Mouse (Mus musculus) cerebellum, postnatal 36 days (tissue): ENCODE data around the gene Selenon.
A peak's percentile ranks its signal among the peaks of the same experiment; 100 is the strongest.

Experiments
- DNase-seq, 2 experiments: peaks; one replicate each; pipeline ENCODE4 v3.0.0; 2021 to 2022; ENCODE audit warnings: mixed read lengths in 2 of 2

Selenon gene

DNA sequence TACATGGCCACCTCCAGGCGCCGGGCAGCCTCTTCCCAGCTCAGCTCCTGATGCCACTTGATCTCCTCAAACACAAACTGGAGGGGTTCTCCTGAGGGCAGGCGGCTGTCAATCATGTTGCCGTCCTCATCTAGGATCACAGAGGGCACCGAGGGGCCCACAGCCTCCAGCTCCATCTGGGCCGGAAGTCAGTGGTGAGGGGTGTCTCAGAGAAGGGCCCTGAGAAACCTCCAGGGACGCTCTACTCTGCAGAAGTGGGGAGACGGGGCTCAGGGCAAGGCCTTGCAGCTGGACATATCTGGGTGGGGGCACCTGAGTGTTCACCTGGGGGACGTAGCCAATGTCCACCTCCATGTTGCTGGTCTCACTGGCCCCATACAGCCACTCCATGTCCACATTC is 9.2 kb downstream of the Selenon start:
- DNase-seq, result no peak

DNA sequence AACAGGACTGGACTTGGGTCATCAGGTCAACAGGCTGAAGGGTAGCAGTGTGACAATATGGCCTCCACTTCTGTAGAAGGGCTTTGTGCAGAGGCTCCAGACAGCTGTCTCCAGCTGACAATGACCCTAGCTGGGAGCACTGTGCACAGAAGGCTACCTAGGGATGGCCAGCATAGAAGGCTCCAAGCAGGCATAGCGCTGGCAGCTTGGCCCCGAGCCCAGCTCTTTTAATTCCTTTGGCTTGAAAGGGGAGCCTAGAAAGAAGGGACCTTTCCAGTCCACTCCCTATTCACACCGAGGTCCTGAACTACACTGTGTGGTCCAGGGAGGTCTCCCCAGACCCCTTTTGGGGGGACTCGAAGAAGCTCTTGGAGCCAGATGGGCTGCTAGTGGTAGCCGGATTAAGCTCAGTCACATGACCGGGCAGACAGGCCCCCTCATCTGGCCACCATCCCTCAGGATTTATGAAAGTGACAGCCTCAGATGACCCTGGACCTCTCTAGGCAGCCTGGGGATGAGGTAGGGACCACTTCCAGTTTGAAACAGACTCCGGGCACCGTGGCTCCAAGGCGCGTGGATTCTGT is 12.9 kb downstream of the Selenon start:
- no peak for DNase-seq

DNA sequence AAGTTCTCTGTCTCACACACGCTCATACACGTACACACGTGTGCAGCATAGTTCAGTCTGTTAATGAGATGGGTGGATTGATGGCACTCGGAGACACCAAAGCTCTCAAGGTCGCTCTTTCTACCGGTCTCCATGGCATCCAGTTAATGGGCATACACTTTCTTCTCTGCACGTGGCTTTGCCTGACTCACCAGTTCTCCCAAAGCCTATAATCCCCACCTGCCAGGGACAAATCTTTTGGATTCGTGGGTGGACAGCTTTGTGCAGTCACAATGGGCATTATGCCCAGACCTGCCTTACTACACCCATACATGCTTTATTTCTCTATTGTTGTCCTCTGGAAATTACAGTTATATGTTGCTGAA is 16.2 kb downstream of the Selenon start:
- no peak for DNase-seq

DNA sequence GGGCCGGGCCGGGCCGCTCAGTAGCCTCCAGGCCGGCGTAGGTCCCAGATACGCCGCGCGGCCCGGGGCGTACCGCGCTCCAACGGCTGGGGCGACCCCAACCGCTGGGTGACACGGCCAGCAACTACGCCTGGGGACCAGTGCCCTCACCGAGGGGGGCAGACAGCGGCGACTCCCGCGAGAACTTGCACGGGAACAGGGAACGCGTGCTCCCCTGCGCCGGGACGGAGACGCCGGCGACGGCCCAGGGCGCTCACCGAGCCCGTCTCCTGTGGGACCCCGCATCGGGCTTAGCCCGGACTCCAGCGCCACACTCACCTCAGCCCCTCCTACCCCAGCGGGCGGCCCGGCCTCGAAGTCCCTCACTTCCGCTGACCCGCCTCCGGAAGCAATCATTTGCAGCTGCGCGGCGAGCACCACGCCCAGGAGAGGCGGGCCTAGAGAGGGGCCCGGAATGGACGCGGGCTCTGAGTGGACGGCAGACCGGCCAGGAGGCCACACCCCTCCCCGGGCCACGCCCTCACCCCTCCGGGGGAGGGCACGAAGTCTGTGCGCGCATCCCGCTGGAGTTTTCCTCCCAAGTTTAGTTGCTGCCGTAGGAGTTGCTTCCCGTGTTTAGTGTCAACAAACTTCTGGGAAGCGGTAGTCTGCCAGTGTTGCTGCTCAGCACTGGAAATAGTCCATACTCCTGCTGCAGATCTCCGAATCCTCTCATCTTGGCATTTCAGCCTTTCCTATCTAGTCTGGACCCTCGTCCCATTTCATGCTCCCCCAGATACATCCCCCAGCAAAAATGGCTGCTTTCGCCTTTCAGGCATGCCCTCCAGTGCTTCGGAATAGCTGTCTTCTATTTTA is 16.8 kb downstream of the Selenon start, which contains the start of gene Mtfr1l:
Gene Mtfr1l (minus strand): TSS at position 456 of the 855 bp plus-strand sequence.
- DNase-seq, result peak; percentile 92 to 95

DNA sequence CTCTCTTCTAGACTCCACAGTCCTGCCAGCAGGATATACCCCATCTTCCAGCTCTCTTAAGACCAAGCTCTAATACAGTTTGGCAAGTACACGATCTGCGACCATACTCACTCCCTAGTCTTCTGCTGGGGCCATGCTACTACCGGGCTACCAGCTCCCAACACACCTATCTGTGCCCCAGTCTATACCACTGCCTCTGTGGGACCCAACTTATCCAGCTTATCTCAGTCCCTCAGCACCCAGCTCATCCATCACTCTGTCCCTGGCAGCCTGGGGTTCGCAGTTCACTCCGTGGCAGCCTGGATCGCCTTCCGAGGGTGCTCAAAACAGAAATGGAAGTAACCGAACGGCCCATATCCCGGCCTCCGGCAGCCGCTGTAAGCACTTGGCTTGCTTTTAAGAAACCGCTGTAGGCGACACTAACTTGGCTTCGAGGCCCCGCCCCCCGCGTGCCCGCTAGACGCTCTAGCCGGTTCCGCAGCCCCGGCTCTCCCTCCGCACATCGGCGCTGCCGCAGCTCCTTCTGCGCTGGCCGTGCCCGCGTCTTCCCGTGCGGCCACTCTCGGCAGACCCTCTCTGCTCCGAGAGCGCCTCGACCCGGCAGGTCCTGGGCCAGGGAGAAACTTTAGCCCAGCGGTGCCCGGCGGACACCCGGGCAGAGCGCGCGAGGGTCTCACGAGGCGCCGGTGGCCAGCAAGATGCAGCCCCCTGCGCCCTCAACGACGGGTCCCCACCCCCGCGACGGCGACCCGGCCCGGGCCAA is 17.7 kb downstream of the Selenon start:
- peak in 1 of 2 experiments; percentile 57 for DNase-seq

DNA sequence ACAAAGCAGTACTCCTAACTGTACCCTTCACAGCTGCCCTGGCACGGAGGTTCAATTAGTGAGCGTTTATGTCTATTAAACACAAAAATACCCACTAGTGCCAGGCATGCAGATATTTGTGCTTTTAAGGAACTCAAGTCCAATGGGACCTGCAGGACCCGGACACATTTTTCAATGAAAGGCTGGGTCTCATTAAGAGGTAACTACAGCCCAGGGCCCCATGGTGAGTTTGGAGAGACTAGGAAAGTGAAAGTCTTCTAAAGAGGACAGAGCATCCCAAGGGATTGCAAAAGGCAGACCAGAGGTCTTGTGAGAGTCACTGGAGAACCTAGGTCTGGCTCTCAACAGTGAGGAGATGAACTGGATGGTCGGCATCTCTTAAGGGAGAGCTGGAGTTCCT is 18.5 kb downstream of the Selenon start:
- no peak for DNase-seq

DNA sequence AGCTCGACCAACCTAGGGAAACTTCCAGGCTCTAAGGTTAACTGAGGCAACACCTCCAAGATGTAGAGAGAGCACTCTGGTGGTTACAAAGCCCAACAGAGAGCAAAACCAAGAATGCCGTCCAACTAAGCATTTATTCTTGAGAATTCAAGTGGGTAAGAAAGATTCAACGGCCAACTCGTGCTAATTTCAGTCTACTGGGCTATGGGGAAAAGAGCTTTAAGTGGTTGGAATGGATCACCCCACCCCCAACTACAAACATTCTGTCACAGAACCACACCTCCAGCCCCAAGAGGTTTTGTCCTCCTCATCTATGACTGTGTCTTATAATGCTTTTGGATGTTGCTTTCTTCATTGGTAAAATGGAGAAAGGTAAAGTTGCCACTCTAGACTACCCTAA is 19.0 kb downstream of the Selenon start:
- no peak for DNase-seq

DNA sequence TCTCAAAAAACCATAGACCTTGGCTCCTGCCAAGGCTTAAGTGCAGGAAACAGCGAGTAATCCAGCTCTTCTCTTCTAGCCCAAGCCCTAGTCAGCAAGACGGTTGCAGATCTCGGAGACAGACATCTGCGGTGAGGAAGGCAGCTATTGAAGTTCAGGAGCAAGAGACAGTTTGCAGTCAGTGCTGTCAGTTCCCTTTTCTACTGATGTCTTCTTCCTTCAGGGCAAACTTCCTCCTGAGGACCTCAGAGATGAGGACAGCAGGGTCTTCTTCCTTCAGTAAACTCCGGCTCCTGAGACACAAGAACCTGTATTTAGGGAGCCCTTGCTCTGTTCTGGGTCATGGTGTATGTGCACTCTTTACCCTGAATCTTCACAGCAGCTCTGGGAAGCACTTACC is 25.7 kb downstream of the Selenon start:
- no peak for DNase-seq

DNA sequence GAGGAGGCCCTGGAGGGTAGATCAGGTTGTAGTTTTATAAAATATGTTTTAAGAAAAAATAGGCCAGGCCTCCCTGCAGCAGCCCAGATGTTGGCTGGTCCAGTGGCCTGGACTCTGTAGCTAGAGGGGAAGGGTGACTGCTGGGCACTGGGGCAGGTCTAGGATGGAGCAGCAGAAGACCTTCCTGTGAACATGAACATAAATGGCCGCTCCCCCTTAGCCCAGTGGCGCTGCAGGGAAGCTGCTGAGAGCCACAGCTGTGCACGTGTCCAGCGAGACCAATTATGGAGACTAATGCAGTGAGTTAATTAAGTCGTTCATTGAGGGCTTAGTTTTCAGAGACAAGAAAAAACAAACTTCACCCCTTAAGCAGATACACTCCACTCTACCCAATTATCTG is 26.2 kb downstream of the Selenon start:
- no peak for DNase-seq

DNA sequence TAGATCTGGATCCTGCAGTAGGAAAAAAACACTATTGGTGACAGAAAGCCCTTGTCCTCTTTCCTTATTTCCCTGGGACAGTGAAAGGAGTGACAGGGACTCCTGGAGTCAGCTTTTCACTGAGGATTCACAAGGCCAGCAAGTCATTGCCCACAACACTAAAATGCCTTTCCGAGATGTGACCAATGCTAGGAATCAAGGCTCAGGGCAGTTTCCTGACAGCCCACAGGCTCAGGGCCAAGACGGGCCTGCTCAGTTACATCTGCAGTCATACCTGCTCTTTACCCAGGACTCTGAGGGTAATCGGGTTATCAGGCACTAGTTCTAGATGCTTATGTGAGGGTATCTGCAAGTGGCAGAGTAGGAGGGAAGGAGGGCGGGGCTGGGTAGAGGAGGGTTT is 28.5 kb downstream of the Selenon start:
- DNase-seq, result no peak

DNA sequence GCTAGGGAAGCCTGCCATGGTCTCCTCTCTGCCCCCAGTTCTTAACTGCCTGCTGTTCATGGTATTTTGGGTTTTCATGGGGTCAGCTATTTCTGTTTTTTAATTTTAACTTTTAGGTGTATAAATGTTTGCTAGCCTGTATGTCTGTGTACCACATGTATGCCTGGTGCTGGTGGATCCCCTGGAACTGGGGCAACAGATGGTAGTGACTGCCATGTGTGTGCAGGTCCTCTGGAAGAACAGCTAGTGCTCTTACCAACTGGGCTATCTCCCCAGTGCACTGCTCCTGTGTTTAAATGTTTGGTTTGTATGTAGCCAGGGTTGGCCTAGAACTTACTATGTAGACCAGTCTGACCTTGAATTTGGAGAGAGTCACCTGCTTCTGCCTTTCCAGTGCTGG is 32.7 kb downstream of the Selenon start:
- DNase-seq, result no peak

DNA sequence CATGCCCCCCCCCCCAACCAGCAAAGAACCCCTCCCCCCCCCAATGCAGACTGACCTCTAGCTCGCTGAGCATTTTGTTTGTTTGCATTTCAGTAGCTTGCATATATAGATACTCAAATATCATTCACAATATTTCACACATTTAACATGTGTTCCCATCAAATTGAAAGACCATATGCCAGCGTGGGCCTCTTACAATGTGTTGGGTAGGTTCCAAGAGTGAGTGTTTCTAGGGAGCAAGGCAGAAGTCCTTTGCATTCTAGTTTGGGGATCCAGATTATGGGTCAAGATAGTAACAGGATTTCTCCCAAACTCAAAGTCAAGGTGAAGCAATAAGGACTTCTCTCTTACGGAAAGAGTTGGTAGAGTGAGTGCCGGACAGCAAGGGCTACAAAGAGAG is 33.4 kb downstream of the Selenon start:
- DNase-seq, result no peak

DNA sequence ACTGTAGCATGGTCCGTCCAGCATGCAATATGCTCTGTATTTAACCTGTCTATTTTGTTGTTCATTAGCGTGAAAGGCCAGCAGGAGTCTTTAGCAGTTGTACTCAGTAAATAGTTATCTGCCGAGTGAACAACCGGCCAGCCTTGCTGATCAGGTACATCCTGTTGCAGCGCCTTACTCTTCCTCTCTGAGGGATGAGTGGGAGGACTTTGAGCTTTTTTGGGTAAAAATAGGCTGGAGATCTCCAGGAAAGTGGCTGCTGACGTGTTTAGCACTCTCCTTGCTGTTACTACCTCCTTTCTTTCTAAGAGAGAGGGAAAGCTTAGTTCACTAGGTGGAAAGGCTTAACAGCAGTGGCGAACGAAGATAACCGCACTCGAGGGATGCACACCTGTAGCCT is 34.2 kb downstream of the Selenon start:
- no peak for DNase-seq

DNA sequence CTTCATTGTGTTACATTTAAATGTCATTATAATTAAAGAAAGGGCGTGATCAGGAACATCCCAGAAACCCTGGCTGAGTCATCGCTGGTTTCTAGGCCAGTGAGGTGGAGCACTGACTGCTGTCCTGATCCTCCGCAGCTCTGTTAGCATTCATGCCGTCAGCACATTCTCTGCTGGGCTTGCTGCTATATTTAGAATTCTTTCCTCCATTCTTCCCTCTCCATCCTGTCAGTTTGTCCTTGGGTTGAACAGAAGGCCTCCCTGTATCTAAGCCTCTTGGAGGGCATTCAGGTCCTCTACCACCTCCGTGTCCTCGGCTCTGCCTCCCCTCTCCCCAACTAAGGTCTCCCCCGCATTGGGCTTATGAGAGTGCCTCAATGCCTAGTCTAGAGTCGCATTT is 35.0 kb downstream of the Selenon start:
- DNase-seq, result no peak

DNA sequence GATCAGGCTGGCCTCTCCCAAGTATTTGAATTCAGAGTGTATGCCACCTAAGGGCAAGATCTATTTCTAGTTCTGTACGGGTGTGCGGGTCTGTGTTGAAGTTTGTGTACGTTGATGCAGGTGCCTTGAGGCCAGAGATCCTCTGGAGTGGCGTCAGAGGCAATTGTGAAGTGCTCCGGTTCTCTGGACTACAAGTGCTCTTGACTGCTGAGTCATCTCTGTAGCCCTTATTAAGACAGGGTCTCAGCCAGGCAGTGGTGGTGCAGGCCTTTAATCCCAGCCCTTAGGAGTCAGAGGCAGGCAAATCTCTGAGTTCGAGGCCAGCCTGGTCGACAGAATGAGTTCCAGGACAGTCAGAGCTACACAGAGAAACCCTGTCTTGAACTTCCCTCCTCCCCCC is 36.4 kb downstream of the Selenon start:
- no peak for DNase-seq

DNA sequence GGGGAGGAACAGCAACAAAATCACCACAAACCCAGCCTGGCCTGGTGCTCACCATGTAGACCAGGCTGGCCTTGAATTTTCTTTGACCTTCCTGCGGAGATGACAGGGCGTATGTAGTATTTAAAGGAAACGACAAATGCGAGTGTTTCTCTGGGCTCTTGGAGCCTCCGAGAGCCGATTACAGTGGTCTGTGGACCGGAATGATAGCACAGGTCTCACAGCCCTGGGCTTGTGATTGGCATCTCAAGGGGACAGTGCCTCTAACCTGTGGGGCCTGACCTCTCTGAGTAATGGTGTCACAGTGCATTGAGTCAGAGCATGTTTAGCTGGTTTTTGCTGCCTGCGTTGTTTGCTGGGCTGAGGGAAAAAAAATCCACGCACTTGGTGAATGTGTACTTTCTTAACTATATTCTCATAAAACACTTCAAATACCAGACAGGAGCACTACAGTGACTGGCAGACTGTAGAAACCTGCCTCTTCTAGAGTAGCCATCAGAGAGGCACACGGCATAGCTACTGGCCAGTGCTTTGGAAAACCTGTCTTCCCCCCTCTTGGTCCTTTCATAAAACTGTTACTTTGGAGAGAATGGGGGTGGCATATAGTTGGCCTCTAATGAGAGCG is 37.5 kb downstream of the Selenon start:
- no peak for DNase-seq

DNA sequence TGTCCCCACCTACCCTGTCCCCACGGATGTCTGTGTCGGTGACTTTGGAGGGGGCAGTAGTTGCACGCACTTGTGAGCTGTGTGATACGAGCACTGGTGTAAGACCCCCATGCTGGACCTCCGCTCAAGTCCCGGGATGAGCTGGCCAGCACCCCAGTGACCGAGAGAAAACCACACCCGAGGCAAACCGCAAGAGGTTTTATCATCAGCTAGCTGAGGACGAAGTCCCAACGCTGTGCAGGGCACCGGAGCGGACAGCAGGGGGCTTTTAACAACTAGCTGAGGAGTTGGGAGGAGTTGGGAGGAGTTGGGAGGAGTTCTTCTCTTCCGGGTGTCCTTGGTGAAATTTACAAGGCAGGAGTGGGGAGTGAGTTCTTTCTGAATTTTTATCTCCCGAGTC is 39.2 kb downstream of the Selenon start:
- DNase-seq, result no peak

DNA sequence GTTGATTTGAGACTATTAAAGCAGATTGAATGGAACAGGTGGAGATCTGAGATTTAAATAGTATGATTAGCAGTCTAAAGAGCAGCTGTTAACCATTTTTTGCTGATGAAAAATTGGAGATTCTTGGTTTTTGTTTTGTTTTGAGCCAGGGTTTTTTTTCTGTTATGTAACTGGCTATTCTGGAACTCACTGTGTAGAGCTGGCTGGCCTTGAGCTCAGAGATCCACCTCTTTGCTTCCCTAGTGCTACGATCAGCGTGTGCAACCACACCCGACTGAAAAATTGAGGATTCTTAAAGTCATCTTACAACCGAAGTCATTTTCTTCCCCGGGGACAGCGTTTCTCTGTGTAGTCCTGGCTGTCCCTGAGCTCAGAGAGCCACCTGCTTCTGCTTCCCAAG is 40.2 kb downstream of the Selenon start:
- DNase-seq, result no peak

DNA sequence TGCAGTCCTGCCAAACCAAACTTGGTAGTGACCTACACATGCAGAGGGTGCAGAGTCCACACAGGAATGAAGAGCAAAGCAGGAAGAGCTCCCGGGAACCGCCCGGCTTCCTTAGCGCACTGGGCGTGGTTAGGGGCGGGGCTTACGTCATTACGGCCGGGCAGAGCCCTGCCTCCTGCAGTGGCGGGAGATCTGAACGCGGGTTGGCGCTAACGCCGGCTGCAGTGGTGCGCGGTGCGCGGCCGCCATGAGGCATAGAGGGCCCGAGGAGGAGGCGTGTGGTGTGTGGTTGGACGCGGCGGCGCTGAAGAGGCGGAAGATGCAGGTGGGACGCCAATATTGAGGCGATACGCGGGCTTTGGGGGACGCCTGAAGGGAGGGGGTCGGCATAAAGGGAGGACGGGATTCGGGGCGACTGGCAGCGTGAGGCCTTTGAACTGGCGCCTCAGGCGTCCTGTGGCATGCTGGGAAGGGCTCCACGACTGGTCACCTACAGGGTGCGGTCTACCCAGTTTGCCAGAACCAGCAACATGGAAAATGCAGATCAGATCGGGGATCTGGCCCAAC is 41.0 kb downstream of the Selenon start, which contains the start of gene Aunip:
Gene Aunip (plus strand): TSS at position 155 of the 567 bp plus-strand sequence.
- peak; percentile 82 to 90 for DNase-seq

DNA sequence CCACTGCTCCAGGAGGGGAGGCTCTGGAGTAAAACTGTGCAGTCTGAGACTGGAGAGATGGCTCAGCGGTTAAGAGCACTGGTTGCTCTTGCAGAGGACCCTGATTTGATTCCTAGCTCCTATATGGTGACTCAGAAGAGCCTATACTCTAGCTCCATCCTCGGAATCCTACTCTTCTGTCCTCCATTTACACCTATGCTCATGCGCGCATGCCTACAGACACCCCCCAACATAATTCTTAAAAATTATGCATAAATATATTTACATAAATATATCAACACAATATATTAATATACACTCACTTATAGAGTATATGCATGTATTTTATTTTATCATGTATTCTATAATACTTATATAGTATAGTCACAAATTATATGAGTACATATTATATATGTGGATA is 41.6 kb downstream of the Selenon start:
- DNase-seq, result no peak

DNA sequence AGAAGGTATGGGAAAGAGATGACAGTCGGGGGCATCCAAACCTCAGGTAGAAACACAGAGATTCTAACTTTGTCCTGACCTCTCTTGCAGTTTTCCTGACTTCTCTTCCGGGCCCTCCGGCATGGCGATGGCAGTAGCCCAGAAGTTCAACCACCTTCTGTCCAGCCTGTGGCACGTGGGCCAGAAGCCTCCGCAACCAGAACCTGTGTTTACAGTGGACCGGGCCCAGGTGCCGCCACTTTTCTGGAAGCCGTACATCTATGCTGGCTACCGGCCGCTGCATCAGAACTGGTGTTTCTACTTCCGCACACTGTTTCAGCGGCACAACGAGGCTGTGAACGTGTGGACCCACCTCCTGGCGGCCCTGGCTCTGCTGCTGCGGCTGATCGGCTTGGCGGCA is 45.3 kb downstream of the Selenon start:
- DNase-seq, result no peak

DNA sequence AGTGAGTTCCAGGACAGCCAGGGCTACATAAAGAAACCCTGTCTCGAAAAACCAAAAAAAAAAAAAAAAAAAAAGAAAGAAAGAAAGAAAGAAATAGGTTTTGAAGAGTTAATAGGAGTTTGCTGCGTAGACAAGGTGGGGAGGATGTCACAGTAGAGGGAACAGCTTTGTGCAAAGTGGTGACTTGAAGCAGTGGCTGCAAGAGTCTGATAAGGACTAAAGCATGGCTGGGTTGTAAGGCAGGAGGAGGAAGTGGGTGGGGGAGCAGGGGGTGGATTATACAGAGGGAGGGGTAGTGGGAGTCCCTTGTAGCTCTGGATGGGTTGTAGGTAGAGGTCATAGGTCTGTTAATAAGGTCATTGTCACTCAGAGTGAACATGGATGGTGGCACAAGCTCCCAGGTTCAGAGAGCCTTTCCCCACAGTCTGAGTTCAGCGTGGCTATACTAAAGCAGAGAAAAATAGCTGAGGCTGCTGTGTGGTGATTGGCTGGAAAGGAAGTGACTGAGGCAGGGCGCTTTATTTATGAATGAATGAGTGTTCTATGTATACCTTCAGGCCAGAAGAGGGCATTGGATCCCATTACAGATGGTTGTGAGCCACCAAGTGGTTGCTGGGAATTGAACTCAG is 45.9 kb downstream of the Selenon start:
- no peak for DNase-seq
